Mouse (Mus musculus) liver, postnatal 0 days (tissue): ENCODE results near the gene Qpctl. TPM values are rescaled to one million over a fixed set of nuclear protein-coding genes. Genes with fewer than 3 reads are reported as not detected.
A peak's percentile ranks its signal among the peaks of the same experiment; 100 is the strongest.

Experiments used
- ATAC-seq: fragments of 200-750 bp; cut with Nextera tagmentation; 2 replicates; pipeline ENCODE4 v1.8.0; 2017; ENCODE audit warnings: mild to moderate bottlenecking, moderate library complexity
- DNase-seq: peaks from one replicate; pipeline ENCODE4 v3.0.0-alpha.2; 2016
- H3K27ac ChIP-seq: fragments of 300-500 bp; sonication (generic); 2 replicates; pipeline ENCODE4 v1.5.1; 2014; ENCODE audit warnings: antibody characterized with exemption, moderate library complexity, mild to moderate bottlenecking, low read depth
- H3K27me3 ChIP-seq: fragments of 300-500 bp; sonication (generic); 2 replicates; pipeline ENCODE4 v1.6.1; 2014; ENCODE audit warnings: low read length, control low read depth, mixed read lengths; ENCODE audit not compliant: insufficient read depth
- H3K36me3 ChIP-seq: fragments of 300-500 bp; sonication (generic); replicated peaks from 2 replicates; pipeline ENCODE4 v1.6.1; 2014; ENCODE audit warnings: mild to moderate bottlenecking, control low read depth, low read length, moderate library complexity, mixed read lengths; ENCODE audit not compliant: insufficient read depth
- H3K4me1 ChIP-seq: fragments of 300-500 bp; sonication (generic); 2 replicates; pipeline ENCODE4 v1.6.1; 2014; ENCODE audit warnings: antibody characterized with exemption, mild to moderate bottlenecking, control low read depth; ENCODE audit not compliant: insufficient read depth
- H3K4me2 ChIP-seq: fragments of 300-500 bp; sonication (generic); 2 replicates; pipeline ENCODE4 v1.6.1; 2014; ENCODE audit warnings: low read depth, mild to moderate bottlenecking, low read length, moderate library complexity, mixed read lengths
- H3K4me3 ChIP-seq: fragments of 300-500 bp; sonication (generic); 2 replicates; pipeline ENCODE4 v1.5.1; 2014; ENCODE audit warnings: low read depth, low read length
- H3K9ac ChIP-seq: fragments of 300-500 bp; sonication (generic); replicated peaks from 2 replicates; pipeline ENCODE4 v1.6.1; 2014; ENCODE audit warnings: mild to moderate bottlenecking, moderate library complexity
- H3K9me3 ChIP-seq: fragments of 300-500 bp; sonication (generic); 2 replicates; pipeline ENCODE4 v1.6.1; 2016; ENCODE audit warnings: mild to moderate bottlenecking, control low read depth, low read length, mixed read lengths
- CTCF ChIP-seq: sonication (generic); IDR thresholded peaks from 2 replicates; pipeline ENCODE4 v1.5.1; 2016; ENCODE audit warnings: antibody characterized with exemption, low read depth
- EP300 ChIP-seq: IDR thresholded peaks from 2 replicates; pipeline ENCODE4 v1.6.1; 2016; ENCODE audit warnings: antibody characterized with exemption, low read depth, mild to moderate bottlenecking
- WGBS: fragments of 180-500 bp; shearing (Covaris S2); extraction: QIAGEN DNeasy Blood & Tissue Kit; methylation state at CpG from one replicate; pipeline ENCODE4 v1.1.7; 2014; ENCODE audit not compliant: insufficient replicate concordance; 5-methylcytosine and 5-hydroxymethylcytosine counted together
- polyA plus RNA-seq: library from polyadenylated mRNA; unstranded; fragments of >200 nt; fragmentation: Nextera tagmentation; extraction: Ambion mirVana; gene quantifications from 2 replicates; pipeline ENCODE4 v1.2.1, GENCODE M21; 2015

Gene Qpctl
- polyA plus RNA-seq, 1 experiment from 2014 or later = 5.8 TPM

GRCm38 (mm10) chr7:19104486-19104885 is 44.6 kb downstream of the Qpctl start:
- Histone ChIP-seq H3K27ac (no peak overlapping the region), H3K36me3 (no peaks in the 10 kb centered on the region), H3K4me2 (no peak overlapping the region), H3K9me3 (no peaks in the 10 kb centered on the region), H3K4me1 (0 out of 2 replicates have a peak, but pooled peaks cover 4% of the 10 kb centered on the region), H3K4me3 (no peak overlapping the region), H3K27me3 (no peaks in the 10 kb centered on the region), H3K9ac (no peak overlapping the region)
- 62% methylated on average over 2 of the region's 2 CpGs for WGBS
- TF ChIP-seq CTCF (no peak), EP300 (no peak)
- no peak for DNase-seq
- no peak for ATAC-seq

- TF ChIP-seq EP300 (no peak), CTCF (no peak)
- no peak for DNase-seq
- no peak for ATAC-seq
- Histone ChIP-seq H3K27me3 (no peaks in the 10 kb centered on the region), H3K27ac (no peak overlapping the region), H3K9ac (no peak overlapping the region), H3K9me3 (no peaks in the 10 kb centered on the region), H3K4me1 (0 out of 2 replicates have a peak, but pooled peaks cover 4% of the 10 kb centered on the region), H3K4me3 (no peak overlapping the region), H3K4me2 (no peak overlapping the region), H3K36me3 (no peaks in the 10 kb centered on the region)
Observed at GRCm38 (mm10) chr7:19103741-19104140, 45.4 kb downstream of the Qpctl start.

GRCm38 (mm10) chr7:19100290-19100689 is 48.8 kb downstream of the Qpctl start:
- WGBS = 79% methylated on average over 1 of the region's 1 CpGs
- H3K9me3 ChIP-seq = no peaks in the 10 kb centered on the region
- TF ChIP-seq EP300 = no peak
- no peak for TF ChIP-seq CTCF
- H3K4me1 ChIP-seq = peaks cover 6% of the 10 kb centered on the region
- no peak overlapping the region for H3K4me2 ChIP-seq
- DNase-seq (peak; percentile 11), ATAC-seq (no peak)
- no peak overlapping the region for H3K9ac ChIP-seq
- H3K36me3 ChIP-seq = no peaks in the 10 kb centered on the region; the same call in 1 of the 2 replicates
- peaks cover 11% of the 10 kb centered on the region for H3K27me3 ChIP-seq
- no peak overlapping the region for H3K27ac ChIP-seq
- no peak overlapping the region for H3K4me3 ChIP-seq

GRCm38 (mm10) chr7:19098811-19099210 is 50.3 kb downstream of the Qpctl start:
- Histone ChIP-seq H3K27me3 (peaks cover 24% of the 10 kb centered on the region), H3K9ac (no peak overlapping the region), H3K36me3 (no peaks in the 10 kb centered on the region; the same call in 1 of the 2 replicates), H3K9me3 (no peaks in the 10 kb centered on the region), H3K4me3 (no peak overlapping the region), H3K4me1 (peaks cover 15% of the 10 kb centered on the region), H3K27ac (no peak overlapping the region), H3K4me2 (no peak overlapping the region)
- 67% methylated on average over 7 of the region's 7 CpGs for WGBS
- no peak for ATAC-seq
- no peak for DNase-seq
- TF ChIP-seq CTCF (no peak), EP300 (no peak)

- TF ChIP-seq EP300 = no peak
- no peak for TF ChIP-seq CTCF
- peaks cover 20% of the 10 kb centered on the region for H3K4me1 ChIP-seq
- ATAC-seq (no peak), DNase-seq (no peak)
- no peak overlapping the region for H3K4me3 ChIP-seq
- no peak overlapping the region for H3K9ac ChIP-seq
- H3K4me2 ChIP-seq = no peak overlapping the region
- no peak overlapping the region for H3K27ac ChIP-seq
- no peaks in the 10 kb centered on the region; the same call in 1 of the 2 replicates for H3K36me3 ChIP-seq
- peaks cover 26% of the 10 kb centered on the region for H3K27me3 ChIP-seq
- H3K9me3 ChIP-seq = no peaks in the 10 kb centered on the region
Observed at GRCm38 (mm10) chr7:19097863-19098262, 51.2 kb downstream of the Qpctl start.

- H3K4me1 ChIP-seq = peaks cover 26% of the 10 kb centered on the region
- no peak overlapping the region for H3K4me2 ChIP-seq
- no peak for ATAC-seq
- H3K27me3 ChIP-seq = peaks cover 33% of the 10 kb centered on the region
- 57% methylated on average over 2 of the region's 2 CpGs for WGBS
- no peak overlapping the region for H3K27ac ChIP-seq
- peak; percentile 14 for DNase-seq
- H3K36me3 ChIP-seq = no peaks in the 10 kb centered on the region; the same call in 1 of the 2 replicates
- no peaks in the 10 kb centered on the region for H3K9me3 ChIP-seq
- H3K4me3 ChIP-seq = no peak overlapping the region
- no peak for TF ChIP-seq EP300
- no peak for TF ChIP-seq CTCF
- H3K9ac ChIP-seq = no peak overlapping the region
Observed at GRCm38 (mm10) chr7:19097217-19097616, 51.9 kb downstream of the Qpctl start.

GRCm38 (mm10) chr7:19096421-19096976 is 52.6 kb downstream of the Qpctl start:
- Histone ChIP-seq H3K4me1 (peaks cover 26% of the 10 kb centered on the region), H3K9me3 (no peaks in the 10 kb centered on the region), H3K36me3 (no peaks in the 10 kb centered on the region; the same call in 1 of the 2 replicates), H3K27me3 (peaks cover 40% of the 10 kb centered on the region), H3K4me3 (no peak overlapping the region), H3K27ac (no peak overlapping the region), H3K9ac (no peak overlapping the region), H3K4me2 (peak overlapping the region; percentile 99; the same call in 1 of the 2 replicates)
- ATAC-seq (no peak), DNase-seq (no peak)
- WGBS = 65% methylated on average over 5 of the region's 5 CpGs
- no peak for TF ChIP-seq EP300
- TF ChIP-seq CTCF = no peak
